Mouse (Mus musculus): ENCODE measurements at regions not wholly inside any gene's neighbourhood (a gene's known extent, or its start where the extent isn't known, plus 50 kb on each side); places are given as distances from the start of the nearest gene placed in this dataset.

DNA sequence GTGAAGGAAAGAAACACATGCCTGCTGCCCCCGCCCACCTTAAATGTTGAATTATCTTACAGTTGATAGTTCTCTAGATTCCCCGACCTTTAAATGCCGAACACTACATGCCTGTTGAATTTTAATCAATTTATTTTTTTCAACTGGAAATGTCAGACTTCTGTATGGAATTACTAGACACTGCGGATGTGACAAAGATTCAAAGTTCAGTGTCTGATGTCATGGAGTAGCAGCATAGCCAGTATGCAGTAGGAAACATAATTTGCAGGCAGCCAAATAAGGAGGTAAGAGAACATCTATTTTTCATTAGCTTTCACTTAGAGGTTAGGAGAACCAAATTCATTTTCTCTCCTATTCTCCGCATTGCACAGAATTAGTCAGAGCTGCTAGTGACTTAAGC lies 182.2 kb upstream of the Astn2 start:
- TF ChIP-seq POLR2AphosphoS5 (IDR thresholded peaks at IDR 0.05; ENCODE audit: borderline replicate concordance, low read depth, low read length) (no peak), CHD2 (IDR thresholded peaks at IDR 0.05; ENCODE audit: low read length) (no peak), RCOR1 (IDR thresholded peaks at IDR 0.05; ENCODE audit: low read depth, low read length) (no peak), ZNF384 (IDR thresholded peaks at IDR 0.05; ENCODE audit: low read depth, low read length) (no peak), MAZ (IDR thresholded peaks at IDR 0.05; ENCODE audit: low read depth, low read length) (no peak), GABPA (IDR thresholded peaks at IDR 0.05; ENCODE audit: low read depth, low read length) (no peak), POLR2AphosphoS2 (IDR thresholded peaks at IDR 0.05; ENCODE audit: low read length) (no peak), MEF2A (IDR thresholded peaks at IDR 0.05; ENCODE audit: extremely low read depth, insufficient replicate concordance, low read depth, low read length, poor library complexity, severe bottlenecking) (no peak), EP300 (IDR thresholded peaks at IDR 0.05; ENCODE audit: low read depth in 1 of 2, low read length in 2 of 2) (no peak), NELFE (IDR thresholded peaks at IDR 0.05; ENCODE audit: low read depth, low read length) (no peak), ZKSCAN1 (IDR thresholded peaks at IDR 0.05; ENCODE audit: low read depth, low read length) (no peak), MYB (IDR thresholded peaks at IDR 0.05; ENCODE audit: low read depth, low read length) (no peak), ZC3H11A (IDR thresholded peaks at IDR 0.05; ENCODE audit: low read depth, low read length) (no peak), ZMIZ1 (IDR thresholded peaks at IDR 0.05; ENCODE audit: low read depth, low read length) (no peak), TCF12 (IDR thresholded peaks at IDR 0.05; ENCODE audit: low read depth, low read length) (no peak), ETS1 (IDR thresholded peaks at IDR 0.05; ENCODE audit: low read depth, low read length) (no peak)
- Histone ChIP-seq H3K79me2 (ENCODE audit: control insufficient read depth, insufficient read depth, low read length, poor library complexity) (no peaks in the 10 kb centered on the region), H3K27me3 (ENCODE audit: control insufficient read depth in 1 of 2, insufficient read depth in 2 of 2, low read length in 2 of 2) (no peaks in the 10 kb centered on the region), H3K9ac (ENCODE audit: control insufficient read depth, low read depth, low read length, poor library complexity, severe bottlenecking) (no peak overlapping the region), H3K36me3 (ENCODE audit: control insufficient read depth in 1 of 2, insufficient read depth in 2 of 2, low read length in 2 of 2) (no peaks in the 10 kb centered on the region), H3K4me3 (ENCODE audit: control insufficient read depth in 1 of 2, insufficient read depth in 1 of 2, low read depth in 2 of 2, low read length in 2 of 2) (no peak overlapping the region), H3K27ac (ENCODE audit: control insufficient read depth, low read depth, low read length) (no peak overlapping the region), H3K4me1 (ENCODE audit: control insufficient read depth in 1 of 2, insufficient read depth in 2 of 2, low read length in 2 of 2) (no peaks in the 10 kb centered on the region), H3K9me3 (replicated peaks; ENCODE audit: insufficient read depth, low read length) (no peaks in the 10 kb centered on the region)
- no peak for DNase-seq (ENCODE audit: low read depth, low spot score)

DNA sequence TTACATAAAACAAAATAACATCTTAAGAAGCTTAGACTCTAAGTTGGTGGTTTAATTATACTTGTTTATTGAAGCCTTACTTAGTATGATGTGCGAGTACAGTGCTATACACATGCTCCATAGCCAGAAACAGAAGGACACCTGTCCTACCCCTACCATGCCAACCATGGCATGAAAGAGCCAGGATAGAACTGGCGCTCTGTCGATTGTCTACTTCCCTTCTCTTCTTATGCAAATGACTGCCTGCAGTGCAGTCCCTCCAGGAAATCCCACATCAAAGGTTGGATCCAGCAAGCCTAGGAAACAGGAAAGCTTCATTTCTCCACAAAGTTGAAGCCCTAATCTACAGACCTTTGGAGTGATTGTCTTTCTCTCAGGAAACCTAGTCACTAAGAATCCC lies 181.8 kb upstream of the Astn2 start:
- no peaks in the 10 kb centered on the region for H3K36me3 ChIP-seq (ENCODE audit: control insufficient read depth in 1 of 2, insufficient read depth in 2 of 2, low read length in 2 of 2)

More for the DNA sequence above, 181.8 kb upstream of the Astn2 start:
- Histone ChIP-seq H3K4me3 (ENCODE audit: control insufficient read depth in 1 of 2, insufficient read depth in 1 of 2, low read depth in 2 of 2, low read length in 2 of 2) (no peak overlapping the region), H3K9me3 (replicated peaks; ENCODE audit: insufficient read depth, low read length) (no peaks in the 10 kb centered on the region), H3K4me1 (ENCODE audit: control insufficient read depth in 1 of 2, insufficient read depth in 2 of 2, low read length in 2 of 2) (no peaks in the 10 kb centered on the region), H3K27ac (ENCODE audit: control insufficient read depth, low read depth, low read length) (no peak overlapping the region), H3K27me3 (ENCODE audit: control insufficient read depth in 1 of 2, insufficient read depth in 2 of 2, low read length in 2 of 2) (no peaks in the 10 kb centered on the region), H3K79me2 (ENCODE audit: control insufficient read depth, insufficient read depth, low read length, poor library complexity) (no peaks in the 10 kb centered on the region), H3K9ac (ENCODE audit: control insufficient read depth, low read depth, low read length, poor library complexity, severe bottlenecking) (no peak overlapping the region)
- DNase-seq (ENCODE audit: low read depth, low spot score) = no peak
- TF ChIP-seq ETS1 (IDR thresholded peaks at IDR 0.05; ENCODE audit: low read depth, low read length) (no peak), JUND (IDR thresholded peaks at IDR 0.05; ENCODE audit: low read depth, low read length) (no peak), EP300 (IDR thresholded peaks at IDR 0.05; ENCODE audit: low read depth in 1 of 2, low read length in 2 of 2) (no peak), ZMIZ1 (IDR thresholded peaks at IDR 0.05; ENCODE audit: low read depth, low read length) (no peak), NRF1 (IDR thresholded peaks at IDR 0.05; ENCODE audit: insufficient read depth, low read depth, low read length, poor library complexity, severe bottlenecking) (no peak), POLR2AphosphoS2 (IDR thresholded peaks at IDR 0.05; ENCODE audit: low read length) (no peak), CHD2 (IDR thresholded peaks at IDR 0.05; ENCODE audit: low read length) (no peak), POLR2AphosphoS5 (IDR thresholded peaks at IDR 0.05; ENCODE audit: borderline replicate concordance, low read depth, low read length) (no peak), RCOR1 (IDR thresholded peaks at IDR 0.05; ENCODE audit: low read depth, low read length) (no peak), CHD1 (IDR thresholded peaks at IDR 0.05; ENCODE audit: low read depth, low read length) (no peak)
